Mouse (Mus musculus) layer of hippocampus, adult 8-10 months (tissue): ENCODE data around the gene Gimap1. TPM values are rescaled to one million over a fixed set of nuclear protein-coding genes. Genes with fewer than 3 reads are reported as not detected.

Experiments used
- total RNA-seq, 4 experiments: library from RNA; stranded (reverse); gene quantifications; 2 replicates each; pipeline ENCODE4 v1.2.4; 2022

Gene Gimap1
- total RNA-seq, 4 experiments from 2014 or later = 0.85 to 2.5 (median 1.6) TPM

Other genes with a start within 250 kb of the Gimap1 start
- gene Atp6v0e2, start 201.4 kb upstream of the Gimap1 start, total RNA-seq = 100 to 1,000 TPM; 402 to 444 (median 420) TPM
- 10 to 100 TPM; 33.0 to 38.0 (median 35.2) TPM for gene Lrrc61, start 184.3 kb upstream of the Gimap1 start, total RNA-seq
- 10 to 100 TPM; 16.6 to 32.1 (median 21.9) TPM for gene Rarres2, start 166.3 kb upstream of the Gimap1 start, total RNA-seq
- gene Gm45021, start 149.4 kb upstream of the Gimap1 start, total RNA-seq = not detected
- gene Repin1, start 145.2 kb upstream of the Gimap1 start, total RNA-seq = 10 to 100 TPM; 46.3 to 57.9 (median 53.6) TPM
- 10 to 100 TPM in 1 of 4 experiments, 1 to 10 TPM in 1, not detected in 2; 1.2 to 10.6 TPM for gene Gm44965, start 145.1 kb upstream of the Gimap1 start, total RNA-seq
- 10 to 100 TPM in 1 of 4 experiments, 1 to 10 TPM in 3; 7.7 to 10.6 (median 9.1) TPM for gene Zfp775, start 137.0 kb upstream of the Gimap1 start, total RNA-seq
- gene AI854703, start 112.3 kb upstream of the Gimap1 start, total RNA-seq = 10 to 100 TPM; 11.8 to 14.8 (median 13.2) TPM
- gene Gimap8, start 91.8 kb upstream of the Gimap1 start, total RNA-seq = 1 to 10 TPM in 1 of 4 experiments, under 1 TPM in 3; 0.56 to 1.1 (median 0.89) TPM
- gene Gimap9, start 62.9 kb upstream of the Gimap1 start, total RNA-seq = under 1 TPM; 0.35 to 0.54 (median 0.41) TPM
- gene Gimap4, start 54.5 kb upstream of the Gimap1 start, total RNA-seq = under 1 TPM in 2 of 4 experiments, not detected in 2; 0.31 to 0.48 TPM
- gene Gimap6, start 30.8 kb upstream of the Gimap1 start, total RNA-seq = 1 to 10 TPM; 3.7 to 4.5 (median 4.2) TPM
- 1 to 10 TPM in 2 of 4 experiments, not detected in 2; 1.5 to 3.0 TPM for gene Gm28053, start 20.4 kb upstream of the Gimap1 start, total RNA-seq
- gene Gimap7, start 20.4 kb upstream of the Gimap1 start, total RNA-seq = not detected
- gene Gimap5, start 7.1 kb downstream of the Gimap1 start, total RNA-seq = 1 to 10 TPM in 1 of 4 experiments, under 1 TPM in 3; 0.47 to 1.7 (median 0.74) TPM
- not detected for gene Gimap3, start 31.8 kb downstream of the Gimap1 start, total RNA-seq
- 100 to 1,000 TPM in 1 of 4 experiments, 10 to 100 TPM in 3; 24.6 to 105 (median 49.3) TPM for gene Tmem176a, start 101.9 kb downstream of the Gimap1 start, total RNA-seq
- 100 to 1,000 TPM in 2 of 4 experiments, 10 to 100 TPM in 2; 55.0 to 137 (median 83.8) TPM for gene Tmem176b, start 102.4 kb downstream of the Gimap1 start, total RNA-seq
- not detected for gene Aoc1, start 133.8 kb downstream of the Gimap1 start, total RNA-seq
- not detected for gene 1600015I10Rik, start 190.8 kb downstream of the Gimap1 start, total RNA-seq
- gene Doxl2, start 235.9 kb downstream of the Gimap1 start, total RNA-seq = not detected
- not detected for gene Svs1, start 247.8 kb downstream of the Gimap1 start, total RNA-seq